7 mouse cellular contexts compared by ENCODE assay signal in the genomic region with DNA sequence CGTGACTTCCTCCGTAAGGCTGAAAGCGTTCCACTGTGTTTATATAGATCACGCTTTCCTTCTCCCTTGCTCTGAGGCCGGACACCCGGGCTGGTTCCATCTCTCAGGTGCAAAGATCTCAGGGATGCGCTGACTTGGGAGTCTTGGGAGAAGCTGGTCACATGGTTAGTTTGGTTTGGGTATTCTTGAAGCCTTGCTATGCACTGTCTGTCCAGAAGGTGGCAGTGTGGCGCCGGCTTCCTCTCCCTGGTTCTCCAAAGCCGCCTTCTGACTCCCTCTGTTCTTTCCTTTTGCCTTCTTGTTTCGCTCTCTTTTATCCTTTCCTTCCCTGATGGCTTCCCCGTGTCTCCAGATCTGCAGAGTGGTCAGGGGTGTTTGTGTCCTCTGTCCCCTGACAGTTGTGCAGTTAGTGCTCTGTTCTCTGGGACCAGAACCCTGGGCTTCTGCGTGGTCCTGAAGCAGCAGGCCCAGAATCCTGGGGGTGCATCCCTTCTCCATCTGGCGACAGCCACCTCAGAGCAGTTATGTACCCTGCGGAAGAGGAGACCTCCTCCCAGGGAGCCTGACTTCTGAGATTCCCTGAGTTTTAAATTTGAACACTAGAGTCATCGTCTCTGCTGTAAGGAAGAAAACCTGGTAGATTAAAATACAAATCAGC.
DNase-seq lines count a peak whose midpoint lies in the region; ATAC-seq and TF ChIP-seq lines count a peak whose summit lies in the region.

No protein-coding gene starts in this region.

- H3K9me3 ChIP-seq in forebrain, embryonic 16.5 days (ENCODE audit: control insufficient read depth, low read length), result no peaks in the 10 kb centered on the region
- no peaks in the 10 kb centered on the region for H3K9me3 ChIP-seq in hindbrain, embryonic 10.5 days

- intact Hi-C loops in left cerebral cortex, adult 2 months (cut with DNase I), result loop anchor here (2.0 to 5.0 kb wide), 2 partner anchors 60 to 217 kb away; no protein-coding TSS in a partner anchor

- H3K4me3 ChIP-seq in forebrain, embryonic 16.5 days (replicated peaks; ENCODE audit: low read length), result no peak overlapping the region
- H3K4me3 ChIP-seq in hindbrain, embryonic 10.5 days, result no peak overlapping the region
- H3K4me3 ChIP-seq in left cerebral cortex, adult 2 months, result peak overlapping the region; percentile 48

- no peaks in the 10 kb centered on the region for H3K27me3 ChIP-seq in forebrain, embryonic 16.5 days (replicated peaks; ENCODE audit: control insufficient read depth, insufficient read depth, low read length)
- no peaks in the 10 kb centered on the region for H3K27me3 ChIP-seq in hindbrain, embryonic 10.5 days (ENCODE audit: insufficient read depth, poor library complexity, severe bottlenecking)

- H3K27ac ChIP-seq in forebrain, embryonic 16.5 days (ENCODE audit: low read length), result peak overlapping the region; percentile 49
- peak overlapping the region; percentile 60 for H3K27ac ChIP-seq in hindbrain, embryonic 10.5 days
- peak overlapping the region; percentile 96 for H3K27ac ChIP-seq in left cerebral cortex, adult 2 months

- peak; percentile 84 for DNase-seq in NIH3T3 (ENCODE audit: low read depth)
- peak; percentile 85 for DNase-seq in cerebellum, adult 11-12 months
- peak; percentile 82 for DNase-seq in hindbrain, embryonic 10.5 days (ENCODE audit: low spot score)
- DNase-seq in left cerebral cortex, adult 2 months (ENCODE audit: extremely low spot score in 1 of 2, low spot score in 2 of 2), result peak; percentile 87 to 94
- peak; percentile 91 to 92 for DNase-seq in right cerebral cortex, postnatal 10 days (ENCODE audit: low spot score in 2 of 2)

- peak; percentile 98 for TF ChIP-seq CTCF in left cerebral cortex, adult 2 months (IDR thresholded peaks at IDR 0.05)

- ATAC-seq in forebrain, embryonic 16.5 days, result peak; percentile 32; the same call in 1 of the 2 replicates
- peak; percentile 71 for ATAC-seq in megakaryocyte, adult 5-6 weeks (ENCODE audit: poor library complexity, severe bottlenecking)

- 0 out of 2 replicates have a peak overlapping the region, but pooled peaks have one; percentile 2 for H3K9ac ChIP-seq in forebrain, embryonic 16.5 days (replicated peaks; ENCODE audit: low read depth, low read length)

- no peak overlapping the region for H3K4me2 ChIP-seq in forebrain, embryonic 16.5 days (ENCODE audit: low read length)

- peaks cover 47% of the 10 kb centered on the region for H3K4me1 ChIP-seq in forebrain, embryonic 16.5 days (replicated peaks; ENCODE audit: control insufficient read depth, insufficient read depth, low read length)
- H3K4me1 ChIP-seq in hindbrain, embryonic 10.5 days (replicated peaks), result peaks cover 41% of the 10 kb centered on the region

- no peaks in the 10 kb centered on the region for H3K36me3 ChIP-seq in forebrain, embryonic 16.5 days (ENCODE audit: control insufficient read depth, insufficient read depth)
- peaks cover 4% of the 10 kb centered on the region; the same call in 1 of the 2 replicates for H3K36me3 ChIP-seq in hindbrain, embryonic 10.5 days

- 32% methylated on average over 16 of the region's 16 CpGs for WGBS in forebrain, embryonic 16.5 days
- WGBS in hindbrain, embryonic 10.5 days, result 37% methylated on average over 16 of the region's 16 CpGs
